Mouse (Mus musculus) neural tube, embryonic 11.5 days (tissue): ENCODE results near the gene Ddah1. TPM values are rescaled to one million over a fixed set of nuclear protein-coding genes. Genes with fewer than 3 reads are reported as not detected.
A peak's percentile ranks its signal among the peaks of the same experiment; 100 is the strongest.

ENCODE experiments used
- ATAC-seq: fragments of 200-750 bp; cut with Nextera tagmentation; 2 replicates; pipeline ENCODE4 v1.8.0; 2017; ENCODE audit warnings: moderate number of reproducible peaks, mild to moderate bottlenecking, moderate TSS enrichment, moderate library complexity; ENCODE audit not compliant: insufficient read depth, low FRiP score, low TSS enrichment
- DNase-seq: peaks from one replicate; pipeline ENCODE4 v3.0.0-alpha.2; 2015; ENCODE audit warnings: low spot score
- H3K27ac ChIP-seq: fragments of 300-500 bp; sonication (generic); 2 replicates; pipeline ENCODE4 v1.5.1; 2014; ENCODE audit warnings: low read depth, mild to moderate bottlenecking, low read length
- H3K27me3 ChIP-seq: fragments of 300-500 bp; sonication (generic); 2 replicates; pipeline ENCODE4 v1.6.1; 2014; ENCODE audit warnings: mild to moderate bottlenecking, low read length, mixed read lengths; ENCODE audit not compliant: control insufficient read depth, insufficient read depth
- H3K36me3 ChIP-seq: fragments of 300-500 bp; sonication (generic); 2 replicates; pipeline ENCODE4 v1.6.1; 2014; ENCODE audit warnings: mild to moderate bottlenecking, low read length, moderate library complexity, mixed read lengths; ENCODE audit not compliant: control insufficient read depth, insufficient read depth
- H3K4me1 ChIP-seq: fragments of 300-500 bp; sonication (generic); 2 replicates; pipeline ENCODE4 v1.6.1; 2014; ENCODE audit warnings: low read length, mixed read lengths; ENCODE audit not compliant: control insufficient read depth, insufficient read depth
- H3K4me2 ChIP-seq: fragments of 300-500 bp; sonication (generic); 2 replicates; pipeline ENCODE4 v1.6.1; 2014; ENCODE audit warnings: low read depth, mild to moderate bottlenecking, moderate library complexity
- H3K4me3 ChIP-seq: fragments of 300-500 bp; sonication (generic); 2 replicates; pipeline ENCODE4 v1.5.1; 2014; ENCODE audit warnings: low read depth, low read length
- H3K9ac ChIP-seq: fragments of 300-500 bp; sonication (generic); 2 replicates; pipeline ENCODE4 v1.6.1; 2014; ENCODE audit warnings: mild to moderate bottlenecking, low read length
- H3K9me3 ChIP-seq: fragments of 300-500 bp; sonication (generic); 2 replicates; pipeline ENCODE4 v1.6.1; 2016; ENCODE audit warnings: low read length; ENCODE audit not compliant: control insufficient read depth
- WGBS: fragments of 180-500 bp; shearing (Covaris S2); extraction: QIAGEN DNeasy Blood & Tissue Kit; methylation state at CpG from one replicate; pipeline ENCODE4 v1.1.7; 2014; 5-methylcytosine and 5-hydroxymethylcytosine counted together
- polyA plus RNA-seq: library from polyadenylated mRNA; unstranded; fragments of >200 nt; fragmentation: Nextera tagmentation; extraction: Ambion mirVana; gene quantifications from 2 replicates; pipeline ENCODE4 v1.2.1, GENCODE M21; 2014

The Ddah1 gene
- polyA plus RNA-seq, 1 experiment from 2014 or later, result 43.5 TPM

DNA sequence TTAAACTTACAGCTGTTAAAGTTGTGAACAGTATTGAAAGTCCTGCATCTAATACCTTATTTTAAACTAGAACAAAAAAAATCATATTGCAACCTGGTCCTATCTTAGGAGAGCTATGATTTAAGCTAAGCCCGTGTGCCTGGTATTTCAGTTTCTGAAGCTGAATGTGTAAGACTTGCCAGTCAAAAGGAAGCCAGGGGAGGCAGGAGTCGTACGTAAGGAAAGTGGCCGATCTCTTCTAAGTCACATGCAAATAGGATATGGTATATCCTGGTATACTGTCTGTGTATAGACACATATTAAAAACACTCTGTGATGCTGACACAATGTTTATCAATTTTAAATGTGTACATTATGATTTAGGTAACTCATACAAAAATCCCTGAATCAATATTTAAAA, 47.4 kb downstream of the Ddah1 start:
- ATAC-seq (no peak), DNase-seq (no peak)
- H3K9me3 ChIP-seq, result no peaks in the 10 kb centered on the region
- H3K27ac ChIP-seq, result no peak overlapping the region
- H3K9ac ChIP-seq, result no peak overlapping the region
- WGBS, result 15% methylated on average over 4 of the region's 4 CpGs
- no peaks in the 10 kb centered on the region for H3K27me3 ChIP-seq
- no peaks in the 10 kb centered on the region for H3K36me3 ChIP-seq
- peaks cover 4% of the 10 kb centered on the region; the same call in 1 of the 2 replicates for H3K4me1 ChIP-seq
- no peak overlapping the region for H3K4me3 ChIP-seq
- no peak overlapping the region for H3K4me2 ChIP-seq

GRCm38 (mm10) chr3:145806502-145806901, 48.0 kb downstream of the Ddah1 start:
- ATAC-seq, result peak; percentile 79
- H3K27me3 ChIP-seq, result no peaks in the 10 kb centered on the region
- H3K4me3 ChIP-seq, result no peak overlapping the region
- no peak overlapping the region for H3K9ac ChIP-seq
- no peaks in the 10 kb centered on the region for H3K9me3 ChIP-seq
- peaks cover 4% of the 10 kb centered on the region; the same call in 1 of the 2 replicates for H3K4me1 ChIP-seq
- 17% methylated on average over 5 of the region's 5 CpGs for WGBS
- H3K4me2 ChIP-seq, result no peak overlapping the region
- peak; percentile 30 for DNase-seq
- peak overlapping the region; percentile 2; the same call in 1 of the 2 replicates for H3K27ac ChIP-seq
- H3K36me3 ChIP-seq, result no peaks in the 10 kb centered on the region

GRCm38 (mm10) chr3:145816807-145817206, 58.3 kb downstream of the Ddah1 start:
- no peak for ATAC-seq
- Histone ChIP-seq H3K9ac (no peak overlapping the region), H3K4me2 (no peak overlapping the region), H3K27ac (no peak overlapping the region), H3K4me3 (no peak overlapping the region), H3K36me3 (no peaks in the 10 kb centered on the region), H3K4me1 (0 out of 2 replicates have a peak, but pooled peaks cover 4% of the 10 kb centered on the region), H3K27me3 (no peaks in the 10 kb centered on the region), H3K9me3 (no peaks in the 10 kb centered on the region)
- WGBS, result 87% methylated on average over 1 of the region's 1 CpGs
- DNase-seq, result no peak

GRCm38 (mm10) chr3:145817276-145817675, 58.8 kb downstream of the Ddah1 start:
- H3K36me3 ChIP-seq, result no peaks in the 10 kb centered on the region
- no peak overlapping the region for H3K9ac ChIP-seq
- 0 out of 2 replicates have a peak, but pooled peaks have one; percentile 29 for ATAC-seq
- WGBS, result 56% methylated on average over 6 of the region's 6 CpGs
- H3K9me3 ChIP-seq, result no peaks in the 10 kb centered on the region
- 0 out of 2 replicates have a peak, but pooled peaks cover 4% of the 10 kb centered on the region for H3K4me1 ChIP-seq
- H3K27me3 ChIP-seq, result no peaks in the 10 kb centered on the region
- H3K4me3 ChIP-seq, result no peak overlapping the region
- no peak overlapping the region for H3K27ac ChIP-seq
- no peak for DNase-seq
- H3K4me2 ChIP-seq, result no peak overlapping the region

GRCm38 (mm10) chr3:145820439-145820838, 62.0 kb downstream of the Ddah1 start:
- DNase-seq, result no peak
- Histone ChIP-seq H3K27me3 (no peaks in the 10 kb centered on the region), H3K36me3 (no peaks in the 10 kb centered on the region), H3K27ac (no peak overlapping the region), H3K9ac (no peak overlapping the region), H3K9me3 (no peaks in the 10 kb centered on the region), H3K4me2 (no peak overlapping the region), H3K4me3 (no peak overlapping the region), H3K4me1 (0 out of 2 replicates have a peak, but pooled peaks cover 4% of the 10 kb centered on the region)
- WGBS, result 84% methylated on average over 2 of the region's 2 CpGs
- no peak for ATAC-seq

DNA sequence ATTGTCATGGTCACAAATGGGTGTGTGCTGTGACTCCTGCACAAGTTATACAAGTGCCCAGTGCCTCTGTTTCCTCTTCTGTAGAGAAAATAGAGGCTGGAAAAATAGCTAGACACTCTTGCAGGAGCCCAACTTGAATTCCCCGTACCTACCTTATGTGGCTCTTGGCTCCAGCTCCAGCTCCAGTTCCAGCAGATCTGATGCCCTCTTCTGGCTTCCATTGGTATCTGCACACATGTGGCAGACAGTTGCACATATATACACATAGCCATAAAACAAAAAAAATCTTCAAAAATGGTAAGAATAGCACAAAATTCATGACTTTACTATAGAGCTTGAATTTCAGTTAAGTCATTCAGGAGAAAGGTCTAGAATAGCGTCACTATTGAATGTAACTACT, 62.5 kb downstream of the Ddah1 start:
- H3K9me3 ChIP-seq, result no peaks in the 10 kb centered on the region
- H3K4me3 ChIP-seq, result no peak overlapping the region
- no peak overlapping the region for H3K27ac ChIP-seq
- DNase-seq (no peak), ATAC-seq (no peak)
- H3K27me3 ChIP-seq, result no peaks in the 10 kb centered on the region
- H3K4me1 ChIP-seq, result peaks cover 7% of the 10 kb centered on the region; the same call in 1 of the 2 replicates
- H3K4me2 ChIP-seq, result no peak overlapping the region
- H3K9ac ChIP-seq, result no peak overlapping the region
- H3K36me3 ChIP-seq, result no peaks in the 10 kb centered on the region
- WGBS, result 95% methylated on average over 2 of the region's 2 CpGs

- DNase-seq, result no peak
- H3K27ac ChIP-seq, result no peak overlapping the region
Observed at GRCm38 (mm10) chr3:145822201-145822600, 63.7 kb downstream of the Ddah1 start.

GRCm38 (mm10) chr3:145823661-145824060, 65.2 kb downstream of the Ddah1 start:
- H3K9me3 ChIP-seq, result no peaks in the 10 kb centered on the region
- no peak overlapping the region for H3K9ac ChIP-seq
- ATAC-seq (no peak), DNase-seq (no peak)
- H3K4me1 ChIP-seq, result peaks cover 10% of the 10 kb centered on the region
- H3K36me3 ChIP-seq, result no peaks in the 10 kb centered on the region
- no peaks in the 10 kb centered on the region for H3K27me3 ChIP-seq
- 90% methylated on average over 4 of the region's 4 CpGs for WGBS
- H3K4me2 ChIP-seq, result no peak overlapping the region
- H3K27ac ChIP-seq, result no peak overlapping the region
- H3K4me3 ChIP-seq, result no peak overlapping the region

More at GRCm38 (mm10) chr3:145822201-145822600, 63.7 kb downstream of the Ddah1 start:
- Histone ChIP-seq H3K9me3 (no peaks in the 10 kb centered on the region), H3K9ac (no peak overlapping the region), H3K36me3 (no peaks in the 10 kb centered on the region), H3K27me3 (no peaks in the 10 kb centered on the region), H3K4me1 (peaks cover 8% of the 10 kb centered on the region), H3K4me3 (no peak overlapping the region), H3K4me2 (no peak overlapping the region)
- ATAC-seq, result no peak
- 89% methylated on average over 4 of the region's 4 CpGs for WGBS

GRCm38 (mm10) chr3:145825416-145826055, 67.1 kb downstream of the Ddah1 start:
- Histone ChIP-seq H3K4me3 (no peak overlapping the region), H3K9me3 (no peaks in the 10 kb centered on the region), H3K4me2 (no peak overlapping the region), H3K36me3 (no peaks in the 10 kb centered on the region), H3K27me3 (no peaks in the 10 kb centered on the region), H3K27ac (no peak overlapping the region), H3K4me1 (peaks cover 10% of the 10 kb centered on the region), H3K9ac (no peak overlapping the region)
- ATAC-seq, result peak; percentile 54
- 53% methylated on average over 11 of the region's 11 CpGs for WGBS
- peak; percentile 32 for DNase-seq
